Comparison of ENCODE assay signal across 36 mouse cellular contexts in genomic region chr6:110807481-110807880, GRCm38 (mm10).
"Had no signal": no experiment of that assay in that cellular context is flagged by ENCODE, and none has a peak within 500 bp of the region (broad histone marks: within the 10 kb centered on the region; RNA-seq: fewer than 3 reads in every experiment).

No protein-coding gene starts in this region.

- ATAC-seq: hindbrain, embryonic 16.5 days; hindbrain, postnatal 0 days; inflammation-experienced regulatory T-cells, adult 6 months; intestine, embryonic 15.5 days; intestine, embryonic 16.5 days; intestine, postnatal 0 days had no signal

- H3K9ac ChIP-seq: heart, embryonic 12.5 days; heart, embryonic 13.5 days; heart, embryonic 15.5 days; hindbrain, embryonic 12.5 days; hindbrain, embryonic 13.5 days; hindbrain, embryonic 14.5 days; hindbrain, embryonic 15.5 days; intestine, embryonic 15.5 days; kidney, embryonic 15.5 days had no signal

- H3K9me3 ChIP-seq: heart, embryonic 10.5 days; heart, embryonic 12.5 days; heart, embryonic 13.5 days; heart, embryonic 15.5 days; hindbrain, embryonic 10.5 days; hindbrain, embryonic 12.5 days; hindbrain, embryonic 13.5 days; hindbrain, embryonic 15.5 days; intestine, embryonic 15.5 days; kidney, embryonic 15.5 days had no signal

- H3K4me2 ChIP-seq: heart, embryonic 11.5 days; heart, embryonic 12.5 days; heart, embryonic 13.5 days; heart, embryonic 15.5 days; hindbrain, embryonic 12.5 days; hindbrain, embryonic 13.5 days; hindbrain, embryonic 14.5 days; hindbrain, embryonic 15.5 days; intestine, embryonic 15.5 days; kidney, embryonic 15.5 days had no signal

- H3K27me3 ChIP-seq: heart, embryonic 12.5 days; heart, embryonic 13.5 days; heart, embryonic 15.5 days; hindbrain, embryonic 12.5 days; hindbrain, embryonic 13.5 days; hindbrain, embryonic 15.5 days; intestine, embryonic 15.5 days; kidney, embryonic 15.5 days had no signal

- H3K36me3 ChIP-seq: heart, embryonic 10.5 days; heart, embryonic 12.5 days; heart, embryonic 13.5 days; heart, embryonic 15.5 days; hindbrain, embryonic 10.5 days; hindbrain, embryonic 12.5 days; hindbrain, embryonic 13.5 days; hindbrain, embryonic 15.5 days; intestine, embryonic 15.5 days; kidney, embryonic 15.5 days had no signal

- H3K27ac ChIP-seq: heart, embryonic 10.5 days; heart, embryonic 13.5 days; heart, embryonic 15.5 days; hindbrain, embryonic 10.5 days; hindbrain, embryonic 12.5 days; hindbrain, embryonic 13.5 days; hindbrain, embryonic 14.5 days; hindbrain, embryonic 15.5 days; hindbrain, postnatal 0 days; intestine, embryonic 15.5 days; kidney, embryonic 15.5 days; kidney, postnatal 0 days; layer of hippocampus, adult 2 months; left cerebral cortex, adult 2 months had no signal

- H3K4me1 ChIP-seq: heart, embryonic 10.5 days; heart, embryonic 12.5 days; heart, embryonic 13.5 days; heart, embryonic 15.5 days; hindbrain, embryonic 10.5 days; hindbrain, embryonic 12.5 days; hindbrain, embryonic 13.5 days; hindbrain, embryonic 15.5 days; intestine, embryonic 15.5 days; kidney, embryonic 15.5 days had no signal

- H3K4me3 ChIP-seq: heart, embryonic 10.5 days; heart, embryonic 12.5 days; heart, embryonic 13.5 days; heart, embryonic 15.5 days; hindbrain, embryonic 10.5 days; hindbrain, embryonic 12.5 days; hindbrain, embryonic 13.5 days; hindbrain, embryonic 15.5 days; intestine, embryonic 15.5 days; kidney, embryonic 15.5 days; layer of hippocampus, adult 2 months; left cerebral cortex, adult 2 months had no signal

- DNase-seq: heart, postnatal 10 days; heart, postnatal 14 days; heart, postnatal 36 days; heart, postnatal 4 days; kidney, adult 11 months; kidney, adult 18-20 months; kidney, adult 2 months; kidney, adult 8-10 months; kidney, adult 9 months; kidney, postnatal 10 days; kidney, postnatal 14 days; kidney, postnatal 25 days; kidney, postnatal 36 days; kidney, postnatal 4 days; layer of hippocampus, adult 9-11 months; layer of hippocampus, postnatal 36 days had no signal
